Mouse (Mus musculus): Measurements from ENCODE around the gene Tvp23b.

Tvp23b gene

GRCm38 (mm10) chr11:62940176-62940575 is 60.9 kb downstream of the Tvp23b start:
- DNase-seq (ENCODE audit: extremely low spot score, low spot score) = no peak

GRCm38 (mm10) chr11:62943538-62943937 is 64.3 kb downstream of the Tvp23b start:
- no peak for DNase-seq (ENCODE audit: extremely low spot score, low spot score)

GRCm38 (mm10) chr11:62945514-62945913 is 66.3 kb downstream of the Tvp23b start:
- no peak for DNase-seq (ENCODE audit: extremely low spot score, low spot score)

GRCm38 (mm10) chr11:62949548-62949947 is 70.3 kb downstream of the Tvp23b start:
- DNase-seq (ENCODE audit: extremely low spot score, low spot score) = no peak

GRCm38 (mm10) chr11:62951012-62951411 is 71.8 kb downstream of the Tvp23b start, which contains the start of gene Cdrt4:
Gene Cdrt4 (plus strand): TSS chr11:62951193.
- DNase-seq (ENCODE audit: extremely low spot score, low spot score) = no peak

GRCm38 (mm10) chr11:62954766-62955165 is 75.5 kb downstream of the Tvp23b start:
- DNase-seq (ENCODE audit: extremely low spot score, low spot score) = no peak

- no peak for DNase-seq (ENCODE audit: extremely low spot score, low spot score)
Observed at GRCm38 (mm10) chr11:62955186-62955585, 75.9 kb downstream of the Tvp23b start.

- no peak for DNase-seq (ENCODE audit: extremely low spot score, low spot score)
Observed at GRCm38 (mm10) chr11:62955776-62956175, 76.5 kb downstream of the Tvp23b start.

- no peak for DNase-seq (ENCODE audit: extremely low spot score, low spot score)
Observed at GRCm38 (mm10) chr11:62957626-62958180, 78.4 kb downstream of the Tvp23b start.

- no peak for DNase-seq (ENCODE audit: extremely low spot score, low spot score)
Observed at GRCm38 (mm10) chr11:62963292-62963691, 84.0 kb downstream of the Tvp23b start.

- DNase-seq (ENCODE audit: extremely low spot score, low spot score) = no peak
Observed at GRCm38 (mm10) chr11:62966424-62966764, 87.1 kb downstream of the Tvp23b start.
